In the genomic region with DNA sequence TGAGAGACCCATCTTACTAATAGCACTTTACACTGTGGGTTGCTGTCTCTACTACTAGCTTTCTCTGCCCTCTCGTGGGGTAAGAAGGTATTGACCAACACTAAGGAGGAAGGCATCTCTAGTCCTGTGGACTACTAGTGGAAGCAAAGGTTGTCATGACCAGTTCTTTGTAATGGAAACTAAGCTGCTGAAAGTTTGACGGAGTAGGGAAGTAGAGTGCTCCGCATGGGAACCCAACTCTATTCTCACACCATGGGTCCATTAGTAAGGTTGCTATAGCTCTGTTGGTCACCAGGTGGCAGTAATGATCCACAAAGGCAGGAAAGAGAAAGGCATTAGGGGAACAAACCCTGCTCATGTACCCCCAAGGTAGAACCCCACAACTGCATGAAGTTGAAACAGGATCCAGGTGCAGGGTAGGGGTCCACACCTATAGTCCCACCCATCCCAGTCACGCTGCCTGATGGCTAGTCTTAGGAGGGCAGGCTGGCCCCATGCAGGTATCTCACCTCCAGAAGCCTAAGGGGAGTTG, we compare ENCODE assay signal across 8 mouse cellular contexts. TPM values are rescaled to one million over a fixed set of nuclear protein-coding genes. Genes with fewer than 3 reads are reported as not detected.
DNase-seq lines count a peak whose midpoint lies in the region; ATAC-seq and TF ChIP-seq lines count a peak whose summit lies in the region.

No protein-coding gene starts in this region.

- H3K4me2 ChIP-seq in forebrain, embryonic 12.5 days: no peak overlapping the region

- no peaks in the 10 kb centered on the region for H3K27me3 ChIP-seq in G1E (ENCODE audit: insufficient read depth, low read length)
- no peaks in the 10 kb centered on the region for H3K27me3 ChIP-seq in forebrain, embryonic 12.5 days

- no peak overlapping the region for H3K9ac ChIP-seq in forebrain, embryonic 12.5 days

- no peak overlapping the region for H3K27ac ChIP-seq in forebrain, embryonic 12.5 days
- H3K27ac ChIP-seq in layer of hippocampus, adult 2 months: no peak overlapping the region
- H3K27ac ChIP-seq in olfactory bulb, adult 2 months (ENCODE audit: insufficient read depth, low read depth, low read length): no peak overlapping the region

- 26% methylated on average over 4 of the region's 4 CpGs for WGBS in forebrain, embryonic 12.5 days
- 17% methylated on average over 4 of the region's 4 CpGs for WGBS in lung, adult 2 months
- 11% methylated on average over 4 of the region's 4 CpGs for WGBS in olfactory bulb, adult 2 months

- peak; percentile 57 for DNase-seq in G1E (ENCODE audit: low spot score)
- DNase-seq in c-Kit-positive CD71-positive TER-119-negative erythroid progenitor cells, embryonic 14.5 days (ENCODE audit: low read depth): peak; percentile 65
- peak; percentile 58 to 73 for DNase-seq in layer of hippocampus, adult 2 months (ENCODE audit: low spot score in 2 of 2)
- peak; percentile 66 for DNase-seq in lung, adult 2 months
- DNase-seq in thymus, postnatal 10 days (ENCODE audit: low spot score in 2 of 2): peak; percentile 55 to 72

- peaks cover 10% of the 10 kb centered on the region for H3K4me1 ChIP-seq in G1E (ENCODE audit: insufficient read depth, low read depth, low read length)
- H3K4me1 ChIP-seq in forebrain, embryonic 12.5 days: no peaks in the 10 kb centered on the region
- H3K4me1 ChIP-seq in lung, adult 2 months (ENCODE audit: control insufficient read depth, insufficient read depth, low read length): peaks cover 4% of the 10 kb centered on the region; the same call in 1 of the 2 replicates
- no peaks in the 10 kb centered on the region for H3K4me1 ChIP-seq in olfactory bulb, adult 2 months (ENCODE audit: control insufficient read depth, insufficient read depth, low read length)

- ATAC-seq in G1E (ENCODE audit: extremely low read depth, insufficient number of reproducible peaks, low FRiP score, poor library complexity, severe bottlenecking): peak; percentile 68
- ATAC-seq in forebrain, embryonic 12.5 days (ENCODE audit: low FRiP score): peak; percentile 58
- ATAC-seq in hematopoietic stem cell, adult 5-6 weeks (replicated peaks in 1 of 2; ENCODE audit: insufficient read depth in 1 of 2, low FRiP score in 2 of 2, low TSS enrichment in 1 of 2, low read depth in 1 of 2, poor library complexity in 2 of 2, severe bottlenecking in 2 of 2): peak; percentile 80 to 86

- no peak for TF ChIP-seq POLR2A in lung, adult 2 months (IDR thresholded peaks at IDR 0.05; ENCODE audit: borderline replicate concordance, extremely low read depth, low read depth, low read length)
- no peak for TF ChIP-seq POLR2A in olfactory bulb, adult 2 months (IDR thresholded peaks at IDR 0.05; ENCODE audit: insufficient read depth, low read depth, low read length)

- no peak overlapping the region for H3K4me3 ChIP-seq in G1E (ENCODE audit: low read depth, low read length)
- no peak overlapping the region for H3K4me3 ChIP-seq in forebrain, embryonic 12.5 days (replicated peaks)
- no peak overlapping the region for H3K4me3 ChIP-seq in layer of hippocampus, adult 2 months
- no peak overlapping the region for H3K4me3 ChIP-seq in lung, adult 2 months (replicated peaks; ENCODE audit: extremely low read depth, low read depth, low read length)
- H3K4me3 ChIP-seq in olfactory bulb, adult 2 months (ENCODE audit: insufficient read depth, low read depth, low read length): no peak overlapping the region

- peak; percentile 91 for TF ChIP-seq CTCF in G1E (IDR thresholded peaks at IDR 0.05; ENCODE audit: low read depth, low read length)
- TF ChIP-seq CTCF in layer of hippocampus, adult 2 months (conservative IDR thresholded peaks at IDR 0.05): peak; percentile 86
- peak; percentile 36 for TF ChIP-seq CTCF in lung, adult 2 months (IDR thresholded peaks at IDR 0.05; ENCODE audit: insufficient read depth, low read length)
- peak; percentile 23; the same call in 1 of the 2 replicates for TF ChIP-seq CTCF in olfactory bulb, adult 2 months (IDR thresholded peaks at IDR 0.05; ENCODE audit: insufficient read depth, low read depth, low read length)

- no peaks in the 10 kb centered on the region for H3K9me3 ChIP-seq in G1E (replicated peaks)
- H3K9me3 ChIP-seq in forebrain, embryonic 12.5 days: no peaks in the 10 kb centered on the region

- H3K36me3 ChIP-seq in G1E (replicated peaks): peaks cover 95% of the 10 kb centered on the region
- peaks cover 49% of the 10 kb centered on the region for H3K36me3 ChIP-seq in forebrain, embryonic 12.5 days (replicated peaks)

RNA-seq across cellular contexts. Expression of gene Dido1, which starts 31.1 kb away (rescaled TPM):
- total RNA-seq in G1E (2014; fragmentation: Nextera tagmentation): 57.3 and 66.5 TPM in 2 replicates
- total RNA-seq in G1E (2017): 53.6 and 62.3 TPM in 2 replicates
- polyA plus RNA-seq in G1E (2012): 19.4 and 21.4 TPM in 2 replicates
- polyA plus RNA-seq in forebrain, embryonic 12.5 days (2016; fragmentation: Nextera tagmentation; extraction: Ambion mirVana): 42.2 and 42.7 TPM in 2 replicates
- total RNA-seq in hematopoietic stem cell, adult 5-6 weeks (2017): 86.0 and 95.8 TPM in 2 replicates
- 10 to 100 TPM; 58.3 to 60.7 TPM for total RNA-seq in layer of hippocampus, adult 2 months (2021)
- polyA plus RNA-seq in lung, adult 2 months (2012; rRNA removed): 10.9 and 17.4 TPM in 2 replicates
- polyA plus RNA-seq in olfactory bulb, adult 2 months (2012; ENCODE audit: insufficient read depth, insufficient read length, low replicate concordance, missing spikeins): 63.1 TPM in 1 of 2 replicates, not detected in the other

RNA-seq across cellular contexts. Expression of gene Gid8, which starts 31.2 kb away (rescaled TPM):
- total RNA-seq in G1E (2014; fragmentation: Nextera tagmentation) (68.9 and 79.7 TPM in 2 replicates), G1E (2017) (70.2 and 78.3 TPM in 2 replicates)
- 29.3 and 35.5 TPM in 2 replicates for polyA plus RNA-seq in G1E (2012)
- 52.0 and 54.7 TPM in 2 replicates for polyA plus RNA-seq in forebrain, embryonic 12.5 days (2016; fragmentation: Nextera tagmentation; extraction: Ambion mirVana)
- total RNA-seq in hematopoietic stem cell, adult 5-6 weeks (2017): 52.2 and 78.0 TPM in 2 replicates
- 10 to 100 TPM; 57.5 to 60.0 TPM for total RNA-seq in layer of hippocampus, adult 2 months (2021)
- polyA plus RNA-seq in lung, adult 2 months (2012; rRNA removed): 16.6 and 27.8 TPM in 2 replicates
- not detected in 2 replicates for polyA plus RNA-seq in olfactory bulb, adult 2 months (2012; ENCODE audit: insufficient read depth, insufficient read length, low replicate concordance, missing spikeins)

RNA-seq across cellular contexts. Expression of gene Tcfl5, which starts 36.2 kb away (rescaled TPM):
- total RNA-seq in G1E (2014; fragmentation: Nextera tagmentation) (not detected in 2 replicates), G1E (2017) (0.05 TPM in 1 of 2 replicates, not detected in the other)
- polyA plus RNA-seq in G1E (2012): not detected in 2 replicates
- 0.15 and 0.26 TPM in 2 replicates for polyA plus RNA-seq in forebrain, embryonic 12.5 days (2016; fragmentation: Nextera tagmentation; extraction: Ambion mirVana)
- total RNA-seq in hematopoietic stem cell, adult 5-6 weeks (2017): not detected in 2 replicates
- under 1 TPM in 1 of 2 experiments, not detected in 1; 0.47 TPM for total RNA-seq in layer of hippocampus, adult 2 months (2021)
- 0.05 TPM in 1 of 2 replicates, not detected in the other for polyA plus RNA-seq in lung, adult 2 months (2012; rRNA removed)
- not detected in 2 replicates for polyA plus RNA-seq in olfactory bulb, adult 2 months (2012; ENCODE audit: insufficient read depth, insufficient read length, low replicate concordance, missing spikeins)

RNA-seq across cellular contexts. Expression of gene Slc17a9, which starts 46.4 kb away (rescaled TPM):
- 1.2 and 2.0 TPM in 2 replicates for total RNA-seq in G1E (2014; fragmentation: Nextera tagmentation)
- 0.06 TPM in 1 of 2 replicates, not detected in the other for total RNA-seq in G1E (2017)
- 0.26 and 0.36 TPM in 2 replicates for polyA plus RNA-seq in G1E (2012)
- 0.37 and 0.55 TPM in 2 replicates for polyA plus RNA-seq in forebrain, embryonic 12.5 days (2016; fragmentation: Nextera tagmentation; extraction: Ambion mirVana)
- 7.3 and 9.4 TPM in 2 replicates for total RNA-seq in hematopoietic stem cell, adult 5-6 weeks (2017)
- under 1 TPM; 0.64 to 0.77 TPM for total RNA-seq in layer of hippocampus, adult 2 months (2021)
- polyA plus RNA-seq in lung, adult 2 months (2012; rRNA removed): 10.1 and 10.2 TPM in 2 replicates
- polyA plus RNA-seq in olfactory bulb, adult 2 months (2012; ENCODE audit: insufficient read depth, insufficient read length, low replicate concordance, missing spikeins): not detected in 2 replicates

Comparison
In these comparisons a context has a peak if more than half of its experiments do, and no peak if none do; other contexts are left out.
1. CTCF ChIP-seq: peak in every context shown above with its lines; median percentile 91 in G1E; 86 in layer of hippocampus, adult 2 months; 36 in lung, adult 2 months; 23 in olfactory bulb, adult 2 months.